Mouse (Mus musculus) v-Abl transformed pro-B cells (cell line): ENCODE measurements around the gene Rgl1.

Source experiments
- in situ Hi-C, 2 experiments: fragments of 400-800 bp; cut with MboI; formaldehyde crosslinking; loops; one replicate each; pipeline ENCODE4 v1.15.1; 2025; ENCODE audit not compliant: unreplicated experiment in 2 of 2

Rgl1 gene

DNA sequence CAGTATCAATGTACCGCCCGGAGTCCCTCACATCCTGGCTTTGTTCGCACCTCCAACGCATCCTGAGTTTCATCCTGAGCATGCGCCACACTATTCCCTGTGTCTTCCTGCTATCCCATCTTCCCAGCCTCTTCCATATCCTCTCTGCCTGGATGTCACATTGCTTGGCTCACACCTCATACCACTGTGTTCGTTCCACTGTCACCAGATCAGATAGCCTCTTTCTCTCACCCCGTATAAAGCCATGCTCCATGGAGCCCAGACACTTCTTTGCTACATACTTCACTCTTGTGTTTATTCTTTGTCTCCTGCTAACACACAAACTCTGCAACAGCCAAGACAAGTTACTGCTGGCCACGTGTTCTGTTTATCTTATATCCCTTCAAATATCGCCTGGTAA, 195.5 kb downstream of the Rgl1 start:
- in situ Hi-C loops = no loop called here

DNA sequence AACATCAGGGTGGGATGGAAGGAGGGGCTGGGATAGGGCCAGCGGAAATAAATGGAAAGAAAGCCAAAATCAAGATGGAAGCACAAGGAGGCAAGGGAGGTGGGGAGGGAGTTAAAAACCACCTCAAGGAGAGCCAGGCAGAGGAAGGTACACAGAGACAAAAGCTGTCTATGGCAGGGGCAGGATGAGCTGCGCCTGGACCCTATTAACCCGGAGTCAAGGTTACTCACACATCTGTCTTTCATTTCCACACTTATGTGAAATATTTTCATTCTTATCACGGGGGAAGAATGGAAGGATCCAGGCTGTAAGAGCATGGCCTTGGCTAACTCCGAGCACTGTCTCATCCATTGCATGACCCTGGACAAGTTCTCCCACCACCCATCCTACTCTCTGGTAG, 202.9 kb downstream of the Rgl1 start:
- in situ Hi-C loops = no loop called here

DNA sequence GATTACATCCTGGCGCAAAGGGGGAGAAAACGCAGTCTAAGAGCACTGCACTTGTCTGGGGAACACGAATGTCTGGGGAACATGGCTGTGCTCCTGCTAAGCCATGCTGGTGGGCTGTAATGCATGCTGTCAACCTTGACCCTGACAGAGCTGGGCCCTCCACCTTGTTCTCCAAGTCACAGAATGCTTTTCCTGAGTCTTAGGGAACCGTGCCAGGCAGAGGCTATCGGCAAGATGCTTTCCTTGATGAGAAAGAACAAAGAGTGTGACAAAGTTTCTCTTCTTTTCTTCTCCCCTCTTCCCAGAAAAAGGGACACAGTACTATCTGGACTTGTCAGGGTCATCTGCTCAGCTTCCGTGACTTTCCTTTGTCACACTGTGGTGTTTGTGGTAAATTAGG, 203.3 kb downstream of the Rgl1 start:
- in situ Hi-C loops = no loop called here

DNA sequence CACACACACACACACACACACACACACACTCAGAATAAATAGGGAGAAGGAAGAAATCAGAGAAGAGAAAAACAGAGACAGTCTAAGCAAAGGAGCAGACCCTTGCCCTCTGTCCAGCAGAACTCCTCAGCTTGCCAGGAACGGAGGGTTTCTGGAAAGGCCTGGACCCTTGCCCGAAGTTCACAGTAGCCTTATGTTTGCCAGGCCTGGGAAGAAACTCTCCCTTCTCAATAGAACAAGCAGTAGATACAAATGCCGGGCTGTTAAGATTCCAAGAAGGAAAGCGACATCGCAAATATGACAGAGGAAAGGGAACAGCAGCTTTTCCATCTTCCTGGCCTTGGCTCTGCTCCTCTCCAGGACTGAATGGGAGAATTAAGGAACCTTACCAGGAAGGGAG, 205.7 kb downstream of the Rgl1 start:
- in situ Hi-C loops = no loop called here

DNA sequence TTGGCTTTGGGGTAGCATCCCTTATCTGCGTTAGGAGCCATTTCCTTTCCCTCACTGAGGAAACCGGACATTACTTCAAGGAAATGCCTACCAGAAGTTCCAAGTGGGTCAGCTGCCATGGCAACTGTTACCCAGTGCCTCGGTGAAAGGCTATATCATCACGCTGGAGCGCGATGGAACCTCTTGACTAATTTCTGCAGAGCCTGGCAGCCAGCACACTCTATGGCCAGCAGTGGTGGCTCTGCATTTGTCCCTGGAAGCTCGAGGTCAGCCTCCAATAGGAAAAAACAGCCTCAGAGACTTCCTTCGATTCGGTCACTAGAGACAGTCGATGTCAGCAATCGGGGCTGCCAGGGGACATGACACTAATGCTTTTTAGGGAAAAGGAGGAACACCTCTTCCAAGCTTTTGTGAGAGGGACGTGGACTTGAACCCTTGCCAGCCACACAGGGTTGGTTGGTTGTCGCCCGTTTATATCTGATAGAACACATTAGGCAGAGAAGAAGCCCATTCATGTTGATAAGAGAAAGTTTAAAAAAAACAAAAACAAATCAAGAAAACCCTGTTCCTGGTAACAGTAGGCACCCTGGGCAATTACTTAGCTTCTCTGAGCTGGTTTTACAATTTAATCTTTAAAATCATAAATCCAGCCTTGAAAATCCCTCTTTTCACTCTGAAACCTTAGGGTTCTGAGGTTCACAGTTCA, 209.4 kb downstream of the Rgl1 start:
- in situ Hi-C loops = no loop called here

DNA sequence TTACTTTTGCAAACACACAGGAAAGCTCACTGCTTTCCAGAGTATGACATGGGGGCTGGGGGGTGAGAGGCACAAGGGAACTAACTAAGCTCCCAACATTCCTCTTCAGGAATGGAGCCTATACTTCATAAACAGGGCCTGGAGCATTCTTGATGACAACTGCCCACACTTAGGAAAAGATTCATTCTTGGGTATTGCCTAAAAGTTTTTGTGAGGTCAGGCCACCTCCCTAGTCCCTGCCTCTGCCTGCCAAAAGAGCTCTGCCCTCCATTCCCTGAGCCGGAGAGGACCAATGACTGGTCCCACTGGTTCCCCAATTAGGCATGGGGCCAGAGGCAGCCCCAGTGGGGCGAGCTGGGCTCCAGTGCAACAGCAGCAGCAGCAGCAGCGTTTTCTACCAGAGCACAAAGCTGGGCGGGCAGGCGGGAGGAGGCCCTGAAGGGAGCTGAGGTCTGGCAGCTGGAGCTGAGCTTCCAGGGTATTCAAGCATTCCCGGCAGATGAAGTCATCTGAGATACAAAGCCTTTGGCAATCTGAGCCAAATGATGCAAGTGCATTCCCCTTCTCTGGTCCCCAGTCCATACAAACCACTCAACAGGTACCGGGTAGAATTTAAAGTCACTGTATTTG, 210.1 kb downstream of the Rgl1 start:
- in situ Hi-C loops = no loop called here

DNA sequence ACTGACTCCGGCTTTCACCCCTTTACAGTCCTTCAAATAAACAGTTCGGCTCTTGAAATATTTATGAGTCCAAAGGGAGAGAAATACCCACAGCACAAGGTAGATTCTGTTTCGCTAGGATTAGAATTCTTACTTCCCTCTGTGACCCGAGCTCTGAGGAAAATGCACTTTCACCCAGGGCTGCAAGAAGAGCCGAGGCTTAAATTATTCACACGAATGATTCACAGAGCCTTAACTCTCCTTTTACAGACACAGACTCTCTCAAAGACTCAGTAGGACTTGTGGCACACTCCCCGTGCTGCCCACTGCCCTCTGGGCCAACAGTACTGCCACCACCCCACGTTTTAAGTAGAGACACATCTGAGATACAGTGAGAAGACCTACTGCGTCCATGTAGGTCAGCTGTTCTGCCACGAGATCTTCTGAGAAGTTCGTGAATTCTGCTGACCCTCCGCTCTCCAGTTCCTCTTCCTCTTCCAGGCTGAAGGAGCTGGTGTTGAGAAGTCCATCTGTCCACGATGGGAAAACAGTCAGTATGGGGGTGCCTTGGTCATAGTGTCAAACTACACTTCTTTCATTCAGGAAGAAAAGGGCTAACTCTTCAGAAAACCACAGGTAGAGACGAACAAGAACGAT, 212.1 kb downstream of the Rgl1 start:
- in situ Hi-C loops = no loop called here

DNA sequence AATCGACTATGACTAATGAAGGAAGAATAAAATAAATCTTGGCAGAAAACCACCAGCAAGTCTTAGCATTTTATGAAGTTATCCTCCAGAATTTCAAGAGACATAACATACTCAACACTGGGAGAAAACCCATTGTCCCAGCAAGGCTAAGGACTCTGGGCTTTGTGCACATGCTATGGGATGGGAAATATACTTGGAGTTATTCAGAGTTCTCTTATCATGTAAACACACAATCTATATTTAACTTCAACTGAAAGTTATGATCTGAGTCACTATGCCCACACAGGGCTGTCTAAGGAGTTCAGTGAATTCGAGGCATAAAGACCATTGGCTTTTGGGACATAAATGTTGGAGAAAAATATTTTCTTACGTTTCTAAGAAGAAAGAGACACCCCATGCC, 215.2 kb downstream of the Rgl1 start:
- in situ Hi-C loops = no loop called here

DNA sequence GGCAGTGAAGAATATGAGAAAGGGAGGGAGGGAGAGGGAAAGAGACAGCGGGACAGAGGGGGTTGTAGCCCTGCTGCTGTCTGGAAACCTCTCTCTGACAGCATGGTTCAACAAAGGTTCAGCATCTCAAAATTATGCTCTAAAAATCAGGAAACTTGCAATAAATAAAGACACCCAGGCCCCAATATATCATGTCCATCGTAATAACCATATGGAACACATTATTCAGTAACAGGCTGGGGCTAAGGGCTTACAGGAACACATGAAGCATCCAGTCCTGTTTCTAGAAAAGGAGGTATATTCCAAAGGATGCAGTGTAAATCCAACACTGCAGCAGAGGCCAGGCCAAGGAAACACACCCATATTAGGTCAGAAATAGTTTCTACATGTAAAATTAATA, 215.6 kb downstream of the Rgl1 start:
- in situ Hi-C loops = no loop called here

DNA sequence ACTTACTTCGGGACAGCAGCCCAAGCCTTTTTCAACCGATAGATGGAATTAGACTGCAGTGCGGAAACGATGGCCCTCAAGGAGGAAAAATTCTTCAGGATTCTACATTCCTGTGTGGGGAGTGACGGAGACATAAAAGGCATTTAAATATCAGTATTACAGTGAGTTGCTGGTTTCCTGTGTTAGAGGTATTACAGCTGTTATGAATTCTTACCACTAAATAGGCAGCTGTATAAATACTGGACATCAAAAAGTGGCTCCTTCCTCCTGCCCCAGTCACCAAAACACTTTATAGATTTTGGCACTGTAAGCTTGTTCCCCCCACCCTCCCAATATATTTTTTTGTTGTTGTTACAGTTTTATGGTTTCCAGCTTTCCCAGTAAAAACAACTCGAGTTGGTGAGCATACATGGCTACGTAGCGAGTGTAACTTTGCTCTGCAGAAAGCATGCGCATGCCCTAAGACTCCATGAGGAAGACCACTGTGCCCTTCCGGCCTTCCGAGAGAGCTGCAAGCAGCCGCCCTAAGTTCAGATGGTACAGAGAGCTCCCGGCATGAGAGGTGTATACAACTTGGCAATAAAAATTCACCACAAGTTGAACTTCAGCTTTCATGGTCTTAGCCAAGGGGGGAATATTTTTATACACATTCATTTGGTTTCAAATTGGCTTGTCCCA, 217.0 kb downstream of the Rgl1 start:
- in situ Hi-C loops = loop anchor here in 1 of 2 experiments (25.0 kb wide), 1 partner anchor 863 kb away; no protein-coding TSS in a partner anchor

DNA sequence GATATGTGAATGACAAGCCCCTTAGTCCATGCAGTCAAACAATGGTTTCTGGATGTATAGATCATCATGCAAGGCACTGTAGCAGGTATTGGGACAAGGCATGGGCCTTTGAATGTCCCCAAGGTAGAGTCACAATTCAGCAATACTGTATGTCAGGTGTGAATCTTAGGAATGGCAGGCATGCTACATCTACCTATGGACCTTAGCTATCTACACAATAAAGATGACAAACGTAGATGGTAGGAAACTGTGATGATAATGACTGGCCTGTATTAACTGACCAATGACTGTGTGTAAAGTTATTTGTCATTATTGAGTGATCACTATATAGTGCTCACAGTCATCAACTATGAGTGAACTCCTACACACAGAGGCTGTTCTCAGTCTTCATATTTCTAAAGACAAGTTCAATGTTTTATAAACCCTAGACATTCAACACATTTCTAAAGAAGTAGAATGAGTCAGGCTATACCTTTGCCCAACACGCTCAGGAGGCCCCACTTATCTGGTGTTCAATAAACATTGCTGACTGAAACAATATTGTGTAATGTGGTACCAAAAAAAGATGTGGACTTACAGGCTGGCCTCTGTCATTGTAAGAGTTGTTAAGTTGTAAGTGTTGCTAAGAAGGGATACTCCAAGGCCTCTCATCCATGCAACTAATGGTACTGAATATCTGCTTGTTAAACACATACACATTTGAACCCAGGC, 222.5 kb downstream of the Rgl1 start:
- in situ Hi-C loops = loop anchor here in 1 of 2 experiments (5.0 to 25.0 kb wide), 2 partner anchors 54 to 869 kb away; no protein-coding TSS in a partner anchor

DNA sequence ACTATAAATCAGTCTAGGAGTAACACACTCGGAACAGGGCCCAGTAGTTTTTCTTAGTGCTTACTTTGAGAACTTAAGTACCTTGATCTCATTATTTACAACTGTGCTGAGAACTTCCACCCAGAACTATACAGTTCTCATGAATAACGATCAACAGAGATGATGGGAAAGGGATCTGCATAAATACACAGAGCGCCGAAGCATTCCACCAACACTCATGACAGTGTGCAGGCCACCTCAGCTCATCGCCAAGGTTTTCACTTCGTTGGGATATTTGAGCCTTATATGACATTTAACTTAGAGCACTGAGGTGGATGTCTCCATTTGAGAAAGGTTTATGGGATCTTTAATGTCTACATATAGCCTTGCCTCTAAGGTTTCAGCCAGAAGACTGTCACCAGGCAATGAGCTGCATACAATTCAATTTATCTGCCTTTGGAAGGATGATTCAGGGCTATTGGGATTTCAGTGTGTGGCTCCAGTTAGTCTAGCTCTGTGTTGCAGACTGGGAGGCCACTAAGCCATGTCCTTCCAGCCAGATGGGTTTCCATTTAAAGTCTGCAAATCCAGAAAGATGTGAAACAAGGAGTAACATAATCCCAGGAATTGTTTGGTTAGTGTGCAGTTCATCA, 223.3 kb downstream of the Rgl1 start:
- in situ Hi-C loops = loop anchor here in 1 of 2 experiments (5.0 to 25.0 kb wide), 2 partner anchors 54 to 869 kb away; no protein-coding TSS in a partner anchor

DNA sequence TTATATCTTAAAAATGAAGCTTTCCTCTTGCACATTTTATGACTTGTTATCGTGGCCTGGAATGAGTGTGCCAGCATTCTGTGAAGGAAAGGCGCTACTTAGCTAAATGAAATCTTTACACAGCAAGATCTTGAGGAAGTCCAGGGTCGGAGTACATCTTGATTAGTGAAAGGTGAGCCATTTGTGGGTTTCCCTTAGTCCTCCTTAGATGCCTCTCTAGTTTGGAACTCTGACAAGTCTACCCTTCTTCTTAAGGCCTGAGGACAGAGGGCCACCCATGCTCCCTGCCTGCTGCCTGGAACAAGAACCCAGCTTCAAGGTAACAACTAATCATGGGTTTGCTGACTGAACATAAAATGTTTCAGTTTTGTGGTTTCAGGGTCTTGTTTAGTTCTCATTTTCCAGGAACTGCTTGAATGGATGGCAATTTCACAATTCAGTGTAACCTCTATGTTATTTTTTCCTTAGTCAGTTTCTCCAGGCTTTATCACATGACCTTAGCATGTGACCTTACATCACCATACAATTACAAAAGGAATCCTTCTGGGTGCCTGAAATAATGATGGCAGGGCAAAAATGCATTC, 225.8 kb downstream of the Rgl1 start:
- in situ Hi-C loops = loop anchor here in 1 of 2 experiments (5.0 to 25.0 kb wide), 2 partner anchors 57 to 872 kb away; no protein-coding TSS in a partner anchor

DNA sequence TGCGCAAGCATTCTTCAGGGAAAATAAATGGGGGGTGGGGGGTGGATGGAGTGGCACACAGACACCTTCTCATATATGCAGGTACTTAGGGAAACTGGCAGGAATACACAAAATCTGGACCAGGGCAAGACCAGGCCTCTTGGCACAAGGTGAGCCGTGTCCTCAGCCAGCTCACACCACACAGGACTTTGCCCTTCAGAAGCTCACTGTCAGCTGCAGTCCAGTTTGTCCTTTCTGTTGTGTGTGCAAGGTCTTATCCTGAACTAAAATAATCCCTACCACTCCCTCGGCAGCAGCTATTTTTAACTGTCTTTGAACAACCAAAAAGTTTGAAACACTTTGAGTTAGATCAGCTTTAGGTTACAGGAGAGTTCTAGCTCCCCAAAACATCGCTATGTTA, 227.3 kb downstream of the Rgl1 start:
- in situ Hi-C loops = loop anchor here (5.0 to 25.0 kb wide), 2 partner anchors 83 to 873 kb away; no protein-coding TSS in a partner anchor

DNA sequence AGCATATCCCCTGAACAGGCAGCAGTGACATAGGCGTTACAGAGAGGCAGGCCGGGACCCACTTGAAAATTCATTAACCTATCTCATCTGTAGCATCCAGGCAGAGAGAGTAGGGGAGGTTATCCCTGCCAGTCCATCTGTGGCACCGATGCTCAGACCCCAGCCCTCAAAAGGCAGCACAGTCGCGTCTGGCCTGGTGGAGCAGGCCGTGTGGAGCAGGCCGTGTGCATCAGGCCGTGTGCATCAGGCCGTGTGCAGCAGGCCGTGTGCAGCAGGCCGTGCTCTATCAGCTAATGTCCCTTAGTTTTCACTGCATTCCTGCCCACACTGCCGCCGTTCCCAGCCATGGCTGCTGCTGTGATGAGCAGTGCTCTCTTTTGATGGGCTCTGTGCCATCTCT, 229.0 kb downstream of the Rgl1 start:
- in situ Hi-C loops = loop anchor here (5.0 to 25.0 kb wide), 2 partner anchors 85 to 875 kb away; no protein-coding TSS in a partner anchor

DNA sequence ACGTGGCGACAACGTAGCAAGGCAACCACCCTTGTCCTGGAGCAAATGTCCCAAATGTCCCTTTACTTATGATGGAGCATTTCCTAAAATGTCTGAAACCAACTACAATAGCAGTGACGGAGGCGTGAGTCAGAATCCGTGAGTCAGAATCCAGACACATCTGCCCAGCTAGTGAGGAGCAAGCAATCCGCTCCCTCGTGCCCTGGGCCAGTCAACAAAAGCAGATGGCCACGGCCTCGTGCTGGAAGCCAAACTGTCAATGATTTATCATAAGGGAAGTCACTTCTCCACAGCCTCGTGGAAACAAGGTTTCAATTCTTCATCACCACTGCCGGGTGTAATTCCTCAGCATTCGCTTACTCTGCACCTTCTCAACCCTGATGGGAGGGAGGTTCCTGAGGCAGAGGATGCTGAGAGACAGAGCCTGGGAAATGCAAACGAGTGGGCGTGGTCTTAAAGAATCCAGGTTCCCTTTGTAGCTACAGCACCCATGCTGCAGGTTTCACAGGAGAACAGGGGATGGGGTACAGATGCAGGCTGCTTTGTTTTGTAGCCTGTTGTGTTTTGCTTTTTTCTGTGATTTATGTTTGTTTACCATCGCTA, 229.6 kb downstream of the Rgl1 start:
- in situ Hi-C loops = loop anchor here (5.0 to 25.0 kb wide), 2 partner anchors 86 to 876 kb away; no protein-coding TSS in a partner anchor

DNA sequence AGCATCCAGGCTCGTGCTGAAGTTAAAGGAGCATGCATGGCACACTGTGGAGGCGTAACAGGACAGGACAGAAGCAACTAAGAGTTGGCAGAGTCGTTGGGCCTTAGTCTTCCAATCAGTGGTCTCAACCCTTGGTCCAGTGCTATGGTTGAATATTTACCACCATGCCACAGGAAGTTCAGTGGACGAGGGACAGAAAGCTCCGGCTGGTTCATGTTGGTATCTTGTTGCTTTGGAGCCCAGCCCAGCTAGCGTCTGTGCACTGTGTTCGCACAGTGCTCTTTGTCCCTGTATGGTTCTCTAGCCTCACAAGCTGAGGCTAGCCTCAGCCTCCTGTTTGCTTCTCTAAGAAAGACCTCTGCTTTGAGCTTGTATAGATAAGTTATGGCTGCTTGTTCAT, 231.6 kb downstream of the Rgl1 start:
- in situ Hi-C loops = loop anchor here in 1 of 2 experiments (5.0 to 25.0 kb wide), 2 partner anchors 88 to 878 kb away; no protein-coding TSS in a partner anchor

DNA sequence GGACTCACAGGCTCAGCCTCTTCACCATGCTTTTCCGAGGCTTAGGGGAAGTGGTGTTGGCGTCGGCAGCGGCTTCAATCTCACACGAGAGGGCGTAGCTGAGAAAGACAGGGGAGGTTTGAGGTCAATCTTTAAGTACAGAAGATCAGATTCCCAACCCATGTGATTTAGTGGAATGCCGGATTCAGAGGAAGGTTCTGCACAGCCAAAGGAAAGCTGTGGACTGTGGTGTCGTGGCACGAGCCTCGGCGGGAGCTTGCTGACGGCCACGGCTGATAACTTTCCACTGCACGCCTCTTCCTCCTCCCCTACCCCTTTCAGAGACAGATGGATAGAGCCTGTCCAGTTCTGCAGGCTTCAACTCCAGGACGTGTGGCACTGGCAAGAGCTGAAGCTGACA, 234.7 kb downstream of the Rgl1 start:
- in situ Hi-C loops = loop anchor here in 1 of 2 experiments (5.0 to 25.0 kb wide), 2 partner anchors 91 to 881 kb away; no protein-coding TSS in a partner anchor

DNA sequence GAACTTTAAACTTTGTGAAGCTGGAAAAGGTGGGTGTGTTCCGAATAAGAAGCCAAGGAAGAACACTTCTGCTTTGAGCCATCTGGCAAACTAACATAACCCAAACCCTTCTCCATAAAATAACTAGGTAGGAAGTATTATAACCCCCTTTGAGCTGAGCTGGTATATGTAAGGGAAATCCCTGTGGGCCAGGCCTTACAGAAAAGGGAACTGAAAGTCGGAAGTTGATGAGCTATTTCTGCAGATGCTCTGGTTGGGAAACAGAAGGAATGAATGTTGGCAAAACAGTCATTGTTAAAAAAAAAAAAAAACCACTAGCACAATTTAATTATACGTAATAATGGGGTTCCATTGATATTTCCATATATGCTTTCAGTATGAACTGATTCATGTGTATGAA, 237.4 kb downstream of the Rgl1 start:
- in situ Hi-C loops = loop anchor here (5.0 to 25.0 kb wide), 6 partner anchors 59 to 884 kb away; partner anchors contain the start of gene Smg7 (in 1 of the 2)
